Mouse (Mus musculus) G1E (cell line): ENCODE measurements around the gene Aoc1.

Source experiments
- CTCF ChIP-seq: IDR thresholded peaks from 2 replicates; pipeline ENCODE4 v1.5.1; 2012; ENCODE audit warnings: low read depth, low read length, inconsistent platforms, mixed read lengths
- TAL1 ChIP-seq: conservative IDR thresholded peaks from 2 replicates; pipeline ENCODE4 v1.6.1; 2012; ENCODE audit warnings: low read depth, low read length, inconsistent platforms, mixed read lengths

DNA sequence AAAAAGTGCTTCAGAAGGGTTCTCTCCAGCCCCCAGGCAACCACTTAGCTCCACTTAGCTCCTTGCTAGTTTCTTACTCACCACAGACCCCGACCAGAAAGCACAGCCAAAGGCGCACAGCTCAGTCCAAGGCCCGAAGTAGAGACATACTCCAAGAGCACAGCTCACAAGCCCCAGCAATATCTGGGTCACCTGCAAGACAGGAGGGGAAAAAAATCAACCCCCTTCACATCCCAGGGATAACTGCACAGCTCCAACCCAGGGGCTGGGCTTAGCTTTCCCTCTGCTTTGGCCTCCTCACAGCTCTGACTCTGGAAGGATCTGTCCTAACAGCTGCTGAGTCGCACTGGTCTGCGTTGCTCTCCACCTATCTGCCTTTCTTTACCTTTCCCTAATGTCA, 36.5 kb upstream of the Aoc1 start:
- TF ChIP-seq TAL1 (no peak), CTCF (no peak)
